Mouse (Mus musculus) naive thymus-derived CD4-positive, alpha-beta T cell, adult 2 months (primary cell): ENCODE measurements around the gene Slc39a1.
"Not testable (repeated sequence)": the region's sequence is repeated elsewhere in the genome, so short reads cannot be mapped to it uniquely, and the experiment has no call there.

Experiments
- DNase-seq: peaks from one replicate; pipeline ENCODE4 v3.0.0-alpha.2; 2011; ENCODE audit warnings: low read depth

The Slc39a1 gene

GRCm38 (mm10) chr3:90241669-90242358 lies 6.2 kb upstream of the Slc39a1 start:
- no peak for DNase-seq

- no peak for DNase-seq
These were observed 4.8 kb upstream of the Slc39a1 start, which contains the start of gene Creb3l4 for GRCm38 (mm10) chr3:90242984-90243775. TSS of gene Creb3l4 (minus strand) at chr3:90243512.

GRCm38 (mm10) chr3:90245406-90245805 lies 2.6 kb upstream of the Slc39a1 start:
- peak; percentile 50 for DNase-seq

GRCm38 (mm10) chr3:90247630-90247959 lies 377 bp upstream of the Slc39a1 start:
- DNase-seq: no peak

GRCm38 (mm10) chr3:90248746-90249100 lies 751 bp downstream of the Slc39a1 start:
- DNase-seq: no peak

GRCm38 (mm10) chr3:90250791-90251190 lies 2.8 kb downstream of the Slc39a1 start:
- no peak for DNase-seq

GRCm38 (mm10) chr3:90251731-90252226 lies 3.8 kb downstream of the Slc39a1 start:
- DNase-seq: not testable (repeated sequence)

- not testable (repeated sequence) for DNase-seq
These were observed 4.7 kb downstream of the Slc39a1 start for GRCm38 (mm10) chr3:90252659-90253058.

- peak; percentile 36 for DNase-seq
These were observed 5.2 kb downstream of the Slc39a1 start for GRCm38 (mm10) chr3:90253174-90253573.

- peak; percentile 92 for DNase-seq
These were observed 5.9 kb downstream of the Slc39a1 start, which contains the start of gene Crtc2 for GRCm38 (mm10) chr3:90253653-90254418. TSS of gene Crtc2 (plus strand) at chr3:90254163.

- DNase-seq: peak; percentile 52
These were observed 6.6 kb downstream of the Slc39a1 start for GRCm38 (mm10) chr3:90254419-90255193.

- no peak for DNase-seq
These were observed 7.2 kb downstream of the Slc39a1 start for GRCm38 (mm10) chr3:90255194-90255565.

- no peak for DNase-seq
These were observed 7.9 kb downstream of the Slc39a1 start for GRCm38 (mm10) chr3:90255784-90256353.

- no peak for DNase-seq
These were observed 9.0 kb downstream of the Slc39a1 start for GRCm38 (mm10) chr3:90256731-90257530.

GRCm38 (mm10) chr3:90258521-90258920 lies 10.5 kb downstream of the Slc39a1 start:
- DNase-seq: no peak

GRCm38 (mm10) chr3:90263121-90263771 lies 15.3 kb downstream of the Slc39a1 start:
- DNase-seq: no peak

GRCm38 (mm10) chr3:90264687-90265033 lies 16.7 kb downstream of the Slc39a1 start:
- DNase-seq: no peak

- peak; percentile 92 for DNase-seq
These were observed 17.3 kb downstream of the Slc39a1 start, which contains the start of gene Dennd4b for GRCm38 (mm10) chr3:90265034-90265931. TSS of gene Dennd4b (plus strand) at chr3:90265185.
